Mouse (Mus musculus): ENCODE data around the gene Kazn. TPM values are rescaled to one million over a fixed set of nuclear protein-coding genes. Genes with fewer than 3 reads are reported as not detected.

Gene Kazn
- polyA plus RNA-seq, 1 experiment from 2014 or later: 14.1 TPM

DNA sequence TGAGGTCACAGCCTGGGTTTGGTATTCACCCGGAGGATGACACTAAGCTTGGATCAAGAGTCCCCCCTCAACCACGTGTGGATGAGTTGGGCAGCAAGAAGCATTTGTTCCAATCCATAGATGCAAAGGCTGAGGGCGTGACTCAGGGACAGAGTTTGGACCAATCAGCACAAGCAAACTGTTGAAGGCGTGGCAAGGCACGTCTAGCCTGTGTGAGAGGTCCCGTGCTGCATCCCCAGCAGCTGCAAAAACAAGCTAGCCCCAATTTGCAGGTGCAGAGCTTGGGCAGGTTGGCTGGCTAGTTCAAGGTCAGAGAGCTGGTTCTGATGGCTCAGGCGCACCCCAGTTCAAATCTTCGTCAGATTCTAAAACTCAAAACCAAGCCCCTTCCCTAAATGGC, 20.2 kb downstream of the Kazn start:
- no peak overlapping the region for H3K27ac ChIP-seq (ENCODE audit: low read depth)
- no peak overlapping the region for H3K4me3 ChIP-seq (ENCODE audit: low read depth, low read length)
- no peaks in the 10 kb centered on the region for H3K36me3 ChIP-seq (ENCODE audit: insufficient read depth)
- DNase-seq: no peak
- H3K4me1 ChIP-seq (ENCODE audit: insufficient read depth): peaks cover 39% of the 10 kb centered on the region
- no peak overlapping the region for H3K4me2 ChIP-seq
- no peak for ATAC-seq (ENCODE audit: insufficient read depth)
- 68% methylated on average over 8 of the region's 8 CpGs for WGBS
- no peak overlapping the region for H3K9ac ChIP-seq
- no peaks in the 10 kb centered on the region for H3K9me3 ChIP-seq (ENCODE audit: low read depth, low read length)
- TF ChIP-seq CTCF (IDR thresholded peaks at IDR 0.05; ENCODE audit: low read depth): no peak
- H3K27me3 ChIP-seq (ENCODE audit: insufficient read depth, low read length): no peaks in the 10 kb centered on the region

DNA sequence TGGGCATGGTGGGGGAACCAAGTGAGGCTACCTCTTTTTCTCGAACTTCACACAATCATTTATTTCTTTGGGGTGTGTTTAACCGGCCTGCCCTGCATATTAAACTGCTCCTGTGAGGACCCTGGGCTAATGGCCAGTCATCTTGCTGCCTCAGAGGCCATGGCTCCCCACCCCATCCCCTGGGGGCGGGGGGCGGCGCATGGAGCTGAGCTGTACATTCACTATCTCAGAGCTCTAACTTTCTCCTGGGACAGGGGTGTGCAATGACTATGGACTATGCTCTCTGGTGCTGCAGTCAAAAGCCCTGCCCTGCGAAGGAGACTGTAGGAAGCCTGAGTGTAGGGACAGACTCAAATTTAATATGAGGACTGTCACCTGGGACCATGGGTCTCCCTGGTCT, 22.2 kb downstream of the Kazn start:
- ATAC-seq (ENCODE audit: insufficient read depth): no peak
- H3K4me1 ChIP-seq (ENCODE audit: insufficient read depth): peaks cover 21% of the 10 kb centered on the region
- no peaks in the 10 kb centered on the region for H3K27me3 ChIP-seq (ENCODE audit: insufficient read depth, low read length)
- H3K9me3 ChIP-seq (ENCODE audit: low read depth, low read length): no peaks in the 10 kb centered on the region
- WGBS: 87% methylated on average over 6 of the region's 6 CpGs
- no peak overlapping the region for H3K4me3 ChIP-seq (ENCODE audit: low read depth, low read length)
- no peak overlapping the region for H3K9ac ChIP-seq
- H3K27ac ChIP-seq (ENCODE audit: low read depth): no peak overlapping the region
- no peak for DNase-seq
- H3K4me2 ChIP-seq: no peak overlapping the region
- H3K36me3 ChIP-seq (ENCODE audit: insufficient read depth): no peaks in the 10 kb centered on the region
- no peak for TF ChIP-seq CTCF (IDR thresholded peaks at IDR 0.05; ENCODE audit: low read depth)

DNA sequence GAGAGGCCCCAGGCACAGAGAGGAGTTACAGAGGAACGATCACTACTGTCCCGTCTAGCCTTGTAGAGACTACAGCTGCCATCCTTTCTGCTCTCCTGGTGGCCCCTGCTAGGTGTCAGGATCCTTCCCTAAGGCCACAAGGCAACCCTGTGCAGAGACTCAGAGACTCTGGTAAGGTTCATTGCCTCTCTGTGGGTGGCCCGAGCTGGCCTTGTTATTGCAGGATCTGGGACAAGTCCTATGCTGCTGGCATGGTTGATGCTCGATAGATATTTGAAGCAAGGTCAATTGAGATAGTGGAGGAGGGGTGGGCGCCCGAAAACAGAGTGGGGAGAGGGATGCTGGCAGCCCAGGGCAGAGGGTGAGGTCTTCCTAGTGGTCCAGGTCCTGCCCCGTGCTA, 23.4 kb downstream of the Kazn start:
- Histone ChIP-seq H3K9ac (no peak overlapping the region), H3K27ac (ENCODE audit: low read depth) (no peak overlapping the region), H3K4me2 (no peak overlapping the region), H3K4me3 (ENCODE audit: low read depth, low read length) (no peak overlapping the region), H3K36me3 (ENCODE audit: insufficient read depth) (no peaks in the 10 kb centered on the region), H3K9me3 (ENCODE audit: low read depth, low read length) (no peaks in the 10 kb centered on the region), H3K4me1 (ENCODE audit: insufficient read depth) (peaks cover 9% of the 10 kb centered on the region), H3K27me3 (ENCODE audit: insufficient read depth, low read length) (no peaks in the 10 kb centered on the region)
- no peak for DNase-seq
- no peak for ATAC-seq (ENCODE audit: insufficient read depth)
- no peak for TF ChIP-seq CTCF (IDR thresholded peaks at IDR 0.05; ENCODE audit: low read depth)
- WGBS: 75% methylated on average over 7 of the region's 7 CpGs

DNA sequence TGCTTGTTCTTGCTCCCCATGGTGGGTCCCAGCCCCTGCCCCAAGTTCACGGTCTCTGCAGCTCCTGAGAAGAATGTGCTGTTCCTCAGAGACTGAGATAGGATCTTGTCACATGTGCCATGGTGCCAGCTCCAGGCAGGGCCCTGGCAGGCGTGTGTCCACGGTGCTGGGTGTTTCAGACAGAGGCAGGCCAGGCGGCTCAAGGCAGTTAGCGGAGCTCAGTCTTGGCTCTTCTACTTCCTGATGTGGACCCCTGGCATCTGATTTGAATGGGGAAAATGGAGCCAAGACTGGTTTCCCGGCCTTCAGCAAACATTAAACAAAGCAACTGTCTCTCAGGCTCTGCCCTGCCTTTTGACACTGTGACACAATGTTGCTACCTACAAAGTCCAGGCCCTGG, 24.7 kb downstream of the Kazn start:
- Histone ChIP-seq H3K9me3 (ENCODE audit: low read depth, low read length) (no peaks in the 10 kb centered on the region), H3K9ac (no peak overlapping the region), H3K27me3 (ENCODE audit: insufficient read depth, low read length) (no peaks in the 10 kb centered on the region), H3K4me3 (ENCODE audit: low read depth, low read length) (no peak overlapping the region), H3K4me1 (ENCODE audit: insufficient read depth) (peaks cover 11% of the 10 kb centered on the region), H3K36me3 (ENCODE audit: insufficient read depth) (no peaks in the 10 kb centered on the region), H3K27ac (ENCODE audit: low read depth) (no peak overlapping the region; the same call in 1 of the 2 replicates), H3K4me2 (no peak overlapping the region)
- WGBS: 58% methylated on average over 6 of the region's 6 CpGs
- peak; percentile 40 for DNase-seq
- ATAC-seq (ENCODE audit: insufficient read depth): no peak
- no peak for TF ChIP-seq CTCF (IDR thresholded peaks at IDR 0.05; ENCODE audit: low read depth)

DNA sequence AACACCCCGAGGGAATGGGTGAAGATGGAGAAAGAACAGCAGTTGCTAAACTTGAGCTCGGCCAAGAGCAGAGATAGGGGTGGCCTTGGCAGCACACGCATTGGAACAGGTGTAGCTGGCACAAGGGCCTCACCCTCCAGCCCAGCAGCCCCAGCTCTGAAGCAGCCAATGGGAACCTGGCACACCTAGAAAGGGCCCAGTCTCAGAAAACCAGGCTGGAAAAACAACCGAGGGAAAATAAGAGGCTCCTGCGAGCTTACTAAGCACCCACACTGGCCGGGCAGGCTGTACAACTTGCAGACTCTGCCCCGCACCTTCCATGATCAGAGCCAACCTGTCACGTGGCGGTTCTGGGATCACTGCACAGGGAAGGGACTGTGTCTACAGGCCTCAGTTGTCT, 26.8 kb downstream of the Kazn start:
- WGBS: 73% methylated on average over 9 of the region's 9 CpGs
- ATAC-seq (ENCODE audit: insufficient read depth): no peak
- no peak for TF ChIP-seq CTCF (IDR thresholded peaks at IDR 0.05; ENCODE audit: low read depth)
- H3K27ac ChIP-seq (ENCODE audit: low read depth): no peak overlapping the region
- no peaks in the 10 kb centered on the region for H3K9me3 ChIP-seq (ENCODE audit: low read depth, low read length)
- H3K9ac ChIP-seq: no peak overlapping the region
- no peak overlapping the region for H3K4me3 ChIP-seq (ENCODE audit: low read depth, low read length)
- no peak for DNase-seq
- H3K4me2 ChIP-seq: no peak overlapping the region
- peaks cover 11% of the 10 kb centered on the region for H3K4me1 ChIP-seq (ENCODE audit: insufficient read depth)
- H3K36me3 ChIP-seq (ENCODE audit: insufficient read depth): 0 out of 2 replicates have a peak, but pooled peaks cover 8% of the 10 kb centered on the region
- H3K27me3 ChIP-seq (ENCODE audit: insufficient read depth, low read length): no peaks in the 10 kb centered on the region

DNA sequence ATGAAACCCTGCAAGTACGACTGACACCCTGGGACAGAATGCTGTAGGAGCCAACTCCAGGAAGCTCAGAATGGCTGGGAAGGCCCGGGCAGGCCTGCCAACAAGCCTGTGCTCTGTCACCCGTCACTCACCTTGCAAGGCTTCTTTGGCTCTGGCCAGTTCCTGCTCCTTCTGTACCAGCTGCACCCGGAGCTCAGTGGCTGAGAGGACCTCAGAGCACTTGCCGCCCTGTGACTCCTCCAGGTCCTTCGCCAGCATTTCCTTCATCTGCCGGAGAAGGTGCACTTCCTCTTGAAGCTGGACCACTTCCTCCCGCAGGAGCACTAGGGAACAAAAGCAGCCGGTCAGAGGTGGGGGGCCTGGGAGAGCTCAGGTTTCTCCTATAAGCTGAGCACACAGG, 29.3 kb downstream of the Kazn start:
- Histone ChIP-seq H3K36me3 (ENCODE audit: insufficient read depth) (0 out of 2 replicates have a peak, but pooled peaks cover 10% of the 10 kb centered on the region), H3K4me1 (ENCODE audit: insufficient read depth) (peaks cover 11% of the 10 kb centered on the region), H3K9ac (no peak overlapping the region), H3K4me3 (ENCODE audit: low read depth, low read length) (no peak overlapping the region), H3K4me2 (no peak overlapping the region), H3K27ac (ENCODE audit: low read depth) (no peak overlapping the region), H3K9me3 (ENCODE audit: low read depth, low read length) (no peaks in the 10 kb centered on the region), H3K27me3 (ENCODE audit: insufficient read depth, low read length) (no peaks in the 10 kb centered on the region)
- DNase-seq (peak; percentile 41), ATAC-seq (ENCODE audit: insufficient read depth) (peak; percentile 28)
- no peak for TF ChIP-seq CTCF (IDR thresholded peaks at IDR 0.05; ENCODE audit: low read depth)
- 38% methylated on average over 9 of the region's 9 CpGs for WGBS

DNA sequence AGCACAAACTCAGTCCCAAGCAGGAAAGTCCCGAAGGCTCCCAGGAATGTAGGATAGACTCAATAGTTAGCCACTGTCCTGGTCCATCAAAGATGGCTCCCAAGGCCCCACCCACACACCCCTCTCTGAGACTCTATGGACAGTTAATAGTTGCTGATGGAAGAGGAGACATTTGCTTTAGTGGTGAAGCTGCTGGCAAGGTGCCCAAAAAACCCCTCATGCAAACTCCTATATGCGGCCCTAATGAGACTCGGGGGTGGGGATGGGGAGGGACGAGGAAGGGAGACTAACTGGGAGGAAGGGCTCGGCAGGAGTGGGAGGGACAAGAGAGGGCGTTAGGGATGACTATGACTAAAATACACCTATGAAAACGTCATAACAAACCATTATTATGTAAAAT, 29.7 kb downstream of the Kazn start:
- ATAC-seq (ENCODE audit: insufficient read depth) (peak; percentile 39; the same call in 1 of the 2 replicates), DNase-seq (peak; percentile 59)
- 39% methylated on average over 7 of the region's 7 CpGs for whole genome bisulfite sequencing
- no peaks in the 10 kb centered on the region for H3K27me3 ChIP-seq (ENCODE audit: insufficient read depth, low read length)
- H3K27ac ChIP-seq (ENCODE audit: low read depth): no peak overlapping the region
- no peak for TF ChIP-seq CTCF (IDR thresholded peaks at IDR 0.05; ENCODE audit: low read depth)
- H3K9ac ChIP-seq: no peak overlapping the region
- peaks cover 9% of the 10 kb centered on the region for H3K4me1 ChIP-seq (ENCODE audit: insufficient read depth)
- no peak overlapping the region for H3K4me3 ChIP-seq (ENCODE audit: low read depth, low read length)
- 0 out of 2 replicates have a peak, but pooled peaks cover 10% of the 10 kb centered on the region for H3K36me3 ChIP-seq (ENCODE audit: insufficient read depth)
- H3K4me2 ChIP-seq: no peak overlapping the region
- no peaks in the 10 kb centered on the region for H3K9me3 ChIP-seq (ENCODE audit: low read depth, low read length)

DNA sequence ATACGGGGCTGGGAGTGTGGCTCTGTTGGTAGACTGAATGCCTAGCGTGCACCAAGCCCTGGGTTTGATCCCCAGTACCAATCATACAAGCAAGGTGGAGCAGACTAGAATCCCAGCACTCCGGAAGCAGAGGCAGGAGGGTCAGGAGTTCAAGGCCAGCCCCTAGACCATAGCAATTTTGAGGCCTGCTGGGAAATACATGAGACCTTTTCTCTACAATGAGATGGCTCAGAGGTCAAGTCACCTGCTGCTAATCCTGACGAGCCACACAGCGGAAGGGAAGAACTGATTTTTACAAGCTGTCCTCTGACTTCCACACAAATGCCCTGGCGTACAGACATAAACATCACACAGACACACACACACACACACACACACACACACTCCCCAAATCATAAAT, 33.5 kb downstream of the Kazn start:
- no peak for DNase-seq
- no peak overlapping the region for H3K4me3 ChIP-seq (ENCODE audit: low read depth, low read length)
- 86% methylated on average over 6 of the region's 6 CpGs for WGBS
- H3K27ac ChIP-seq (ENCODE audit: low read depth): no peak overlapping the region
- H3K4me1 ChIP-seq (ENCODE audit: insufficient read depth): 0 out of 2 replicates have a peak, but pooled peaks cover 3% of the 10 kb centered on the region
- no peak for TF ChIP-seq CTCF (IDR thresholded peaks at IDR 0.05; ENCODE audit: low read depth)
- no peak for ATAC-seq (ENCODE audit: insufficient read depth)
- H3K9me3 ChIP-seq (ENCODE audit: low read depth, low read length): no peaks in the 10 kb centered on the region
- H3K36me3 ChIP-seq (ENCODE audit: insufficient read depth): 0 out of 2 replicates have a peak, but pooled peaks cover 10% of the 10 kb centered on the region
- H3K4me2 ChIP-seq: no peak overlapping the region
- H3K27me3 ChIP-seq (ENCODE audit: insufficient read depth, low read length): no peaks in the 10 kb centered on the region
- H3K9ac ChIP-seq: no peak overlapping the region
